Mouse (Mus musculus) intestine, postnatal 0 days (tissue): ENCODE data around the gene Tbx5. TPM values are rescaled to one million over a fixed set of nuclear protein-coding genes. Genes with fewer than 3 reads are reported as not detected.

Experiments
- ATAC-seq: fragments of 200-750 bp; cut with Nextera tagmentation; 2 replicates; pipeline ENCODE4 v1.8.0; 2017; ENCODE audit warnings: mild to moderate bottlenecking, moderate TSS enrichment, moderate library complexity
- H3K27ac ChIP-seq: fragments of 300-500 bp; sonication (generic); 2 replicates; pipeline ENCODE4 v1.5.1; 2014; ENCODE audit warnings: mild to moderate bottlenecking, low read depth, low read length, moderate library complexity
- H3K27me3 ChIP-seq: fragments of 300-500 bp; sonication (generic); replicated peaks from 2 replicates; pipeline ENCODE4 v1.6.1; 2014; ENCODE audit warnings: low read length, mixed read lengths; ENCODE audit not compliant: control insufficient read depth, insufficient read depth
- H3K36me3 ChIP-seq: fragments of 300-500 bp; sonication (generic); 2 replicates; pipeline ENCODE4 v1.6.1; 2014; ENCODE audit warnings: mild to moderate bottlenecking, moderate library complexity; ENCODE audit not compliant: control insufficient read depth, insufficient read depth
- H3K4me1 ChIP-seq: fragments of 300-500 bp; sonication (generic); replicated peaks from 2 replicates; pipeline ENCODE4 v1.6.1; 2014; ENCODE audit warnings: antibody characterized with exemption, low read length, mixed read lengths; ENCODE audit not compliant: control insufficient read depth, insufficient read depth
- H3K4me2 ChIP-seq: fragments of 300-500 bp; sonication (generic); replicated peaks from 2 replicates; pipeline ENCODE4 v1.6.1; 2014; ENCODE audit warnings: low read depth, mild to moderate bottlenecking, moderate library complexity
- H3K4me3 ChIP-seq: fragments of 300-500 bp; sonication (generic); 2 replicates; pipeline ENCODE4 v1.5.1; 2014; ENCODE audit warnings: low read depth, low read length
- H3K9ac ChIP-seq: fragments of 300-500 bp; sonication (generic); 2 replicates; pipeline ENCODE4 v1.6.1; 2014; ENCODE audit warnings: mild to moderate bottlenecking, low read depth, low read length
- H3K9me3 ChIP-seq: fragments of 300-500 bp; sonication (generic); 2 replicates; pipeline ENCODE4 v1.6.1; 2016; ENCODE audit warnings: mixed run types; ENCODE audit not compliant: control insufficient read depth
- CTCF ChIP-seq: sonication (generic); IDR thresholded peaks from 2 replicates; pipeline ENCODE4 v1.5.1; 2016; ENCODE audit warnings: low read depth, mild to moderate bottlenecking, control low read depth, antibody characterized with exemption, moderate library complexity
- WGBS: fragments of 180-500 bp; shearing (Covaris S2); extraction: QIAGEN DNeasy Blood & Tissue Kit; methylation state at CpG from one replicate; pipeline ENCODE4 v1.1.7; 2014; 5-methylcytosine and 5-hydroxymethylcytosine counted together
- polyA plus RNA-seq: library from polyadenylated mRNA; unstranded; fragments of >200 nt; fragmentation: Nextera tagmentation; extraction: Ambion mirVana; gene quantifications from 2 replicates; pipeline ENCODE4 v1.2.1, GENCODE M21; 2015

Gene Tbx5
- polyA plus RNA-seq, 1 experiment from 2014 or later: not detected

DNA sequence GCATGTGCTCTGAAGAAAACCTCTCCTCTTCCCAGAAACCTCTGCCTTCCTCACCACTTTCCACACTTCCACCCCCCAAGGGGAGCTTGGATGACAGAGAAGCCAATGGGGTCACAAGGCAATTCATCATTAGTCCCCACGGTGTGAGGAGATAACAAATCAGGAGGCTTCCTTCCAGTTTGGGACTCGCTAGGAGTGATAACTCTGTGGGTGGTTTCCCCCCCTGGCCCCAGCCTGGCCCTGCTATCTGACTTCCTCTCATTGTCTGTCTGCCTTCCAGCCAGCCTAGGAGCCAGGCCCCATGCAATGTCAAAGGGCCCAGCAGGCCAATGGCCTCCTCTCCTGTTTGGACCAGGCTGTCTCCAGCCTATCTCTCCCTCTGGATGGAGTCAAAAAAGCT is 43.0 kb downstream of the Tbx5 start:
- Histone ChIP-seq H3K4me1 (no peaks in the 10 kb centered on the region), H3K4me2 (no peak overlapping the region), H3K27me3 (no peaks in the 10 kb centered on the region), H3K27ac (no peak overlapping the region), H3K4me3 (no peak overlapping the region), H3K36me3 (no peaks in the 10 kb centered on the region), H3K9ac (no peak overlapping the region), H3K9me3 (no peaks in the 10 kb centered on the region)
- TF ChIP-seq CTCF: no peak
- 18% methylated on average over 2 of the region's 2 CpGs for WGBS
- ATAC-seq: no peak

DNA sequence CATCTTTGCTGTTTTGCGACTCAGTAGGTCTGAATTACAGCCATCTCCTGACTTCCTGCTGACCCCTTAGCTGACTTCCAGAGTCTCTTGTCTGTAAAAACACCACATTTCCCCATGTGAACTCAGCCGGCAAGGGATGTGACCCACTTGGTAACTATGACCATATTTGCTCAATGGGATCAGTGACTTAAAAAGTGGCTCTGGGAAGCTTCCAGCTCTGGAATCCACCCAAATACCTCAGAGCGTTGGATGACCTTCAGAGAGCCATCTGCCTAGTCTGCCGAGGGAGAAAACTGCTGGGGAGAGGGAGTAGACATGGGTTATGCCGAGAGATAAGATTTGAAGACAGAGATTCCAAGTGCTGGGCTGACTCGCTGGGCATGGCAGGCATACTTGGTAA is 44.7 kb downstream of the Tbx5 start:
- ATAC-seq: no peak
- H3K27me3 ChIP-seq: no peaks in the 10 kb centered on the region
- H3K4me3 ChIP-seq: no peak overlapping the region
- no peaks in the 10 kb centered on the region for H3K4me1 ChIP-seq
- no peak overlapping the region for H3K9ac ChIP-seq
- no peak overlapping the region for H3K27ac ChIP-seq
- no peak for TF ChIP-seq CTCF
- WGBS: 56% methylated on average over 6 of the region's 6 CpGs
- no peak overlapping the region for H3K4me2 ChIP-seq
- H3K9me3 ChIP-seq: no peaks in the 10 kb centered on the region
- no peaks in the 10 kb centered on the region for H3K36me3 ChIP-seq

DNA sequence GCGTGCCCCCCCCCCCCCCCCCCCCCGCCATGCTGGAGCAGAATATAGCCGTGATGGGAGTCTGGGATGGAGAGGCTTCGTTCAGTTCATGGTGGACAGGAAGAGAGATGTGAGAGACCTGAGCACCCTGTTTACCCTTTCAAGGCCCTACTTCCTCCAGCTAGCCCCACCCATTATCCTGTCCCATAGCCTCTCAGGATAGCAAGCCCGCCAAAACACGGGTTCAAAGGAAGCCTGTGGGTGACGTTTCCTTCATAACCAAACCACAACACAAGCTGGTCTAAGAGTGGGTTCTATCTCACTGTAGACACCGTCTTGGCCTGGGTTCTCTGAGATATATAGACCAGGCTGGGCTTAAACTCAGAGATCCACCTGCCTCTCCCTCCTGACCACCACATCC is 53.1 kb downstream of the Tbx5 start:
- Histone ChIP-seq H3K9me3 (no peaks in the 10 kb centered on the region), H3K36me3 (no peaks in the 10 kb centered on the region), H3K27ac (no peak overlapping the region), H3K4me2 (no peak overlapping the region), H3K4me1 (no peaks in the 10 kb centered on the region), H3K27me3 (no peaks in the 10 kb centered on the region), H3K4me3 (no peak overlapping the region), H3K9ac (no peak overlapping the region)
- no peak for ATAC-seq
- TF ChIP-seq CTCF: no peak
- WGBS: 77% methylated on average over 7 of the region's 8 CpGs

DNA sequence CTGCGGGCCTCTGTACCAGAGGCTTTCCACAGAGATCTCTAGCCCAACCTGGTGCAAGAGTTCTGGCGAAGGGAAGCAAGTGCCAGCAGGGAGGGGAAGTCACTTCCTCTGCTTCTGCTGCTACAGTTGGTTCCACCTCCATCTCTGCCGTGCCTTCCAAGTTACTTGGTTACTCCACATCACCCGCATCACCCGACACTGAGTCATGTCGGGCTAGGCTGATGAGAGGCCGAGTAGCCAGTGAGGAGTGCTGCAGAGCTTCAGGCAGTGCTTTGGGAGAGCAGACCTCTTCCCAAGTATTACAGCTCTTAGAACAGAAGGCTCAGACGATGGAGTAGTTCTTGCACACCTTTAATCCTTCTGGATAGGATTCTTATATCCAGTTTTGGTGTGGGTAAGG is 54.9 kb downstream of the Tbx5 start:
- Histone ChIP-seq H3K4me1 (no peaks in the 10 kb centered on the region), H3K27me3 (no peaks in the 10 kb centered on the region), H3K4me2 (no peak overlapping the region), H3K9ac (no peak overlapping the region), H3K9me3 (no peaks in the 10 kb centered on the region), H3K4me3 (no peak overlapping the region), H3K27ac (no peak overlapping the region), H3K36me3 (no peaks in the 10 kb centered on the region)
- WGBS: 76% methylated on average over 8 of the region's 8 CpGs
- no peak for TF ChIP-seq CTCF
- no peak for ATAC-seq

DNA sequence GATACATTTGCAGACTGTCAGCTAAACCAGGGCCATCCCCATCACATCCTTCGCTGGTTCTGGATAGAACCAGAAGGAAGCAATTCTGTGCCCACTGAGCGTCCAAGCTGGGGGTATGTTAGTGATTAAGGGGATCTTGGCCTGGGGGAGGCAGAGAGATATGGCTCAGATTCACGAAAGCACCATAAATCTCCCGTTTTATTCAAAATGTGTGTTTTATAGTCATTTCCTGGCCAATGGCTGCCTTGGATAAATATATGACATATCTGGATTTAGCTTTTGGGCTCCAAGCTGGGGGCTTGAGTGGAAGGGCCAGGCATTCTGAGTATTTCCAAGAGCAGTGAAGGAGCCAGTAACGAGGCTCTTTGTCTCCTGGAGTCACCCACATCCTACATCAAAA is 59.5 kb downstream of the Tbx5 start:
- Histone ChIP-seq H3K27me3 (no peaks in the 10 kb centered on the region), H3K9ac (no peak overlapping the region), H3K4me2 (no peak overlapping the region), H3K9me3 (no peaks in the 10 kb centered on the region), H3K4me3 (no peak overlapping the region), H3K36me3 (no peaks in the 10 kb centered on the region), H3K4me1 (no peaks in the 10 kb centered on the region), H3K27ac (no peak overlapping the region)
- TF ChIP-seq CTCF: no peak
- WGBS: 66% methylated on average over 5 of the region's 5 CpGs
- ATAC-seq: no peak

DNA sequence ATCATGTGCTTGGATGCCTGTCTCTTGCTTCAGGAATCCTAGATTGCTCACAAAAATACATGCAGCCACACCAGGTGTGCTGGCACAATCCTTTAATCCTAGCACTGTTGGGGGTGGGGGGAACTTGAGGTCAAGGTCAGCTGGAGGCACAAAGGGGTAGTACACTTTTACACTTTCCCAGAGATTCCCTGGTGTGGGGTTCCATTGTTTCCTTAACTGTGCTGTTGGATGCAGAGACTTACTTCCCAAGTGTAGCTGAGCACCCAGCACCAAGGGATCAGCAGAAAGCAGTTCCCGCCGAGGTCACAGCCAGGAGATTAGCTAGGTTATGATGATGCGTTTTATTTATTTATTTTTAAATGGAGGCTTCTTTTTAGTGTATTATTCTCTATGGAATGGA is 60.6 kb downstream of the Tbx5 start:
- Histone ChIP-seq H3K4me1 (no peaks in the 10 kb centered on the region), H3K36me3 (no peaks in the 10 kb centered on the region), H3K9ac (no peak overlapping the region), H3K4me2 (no peak overlapping the region), H3K9me3 (no peaks in the 10 kb centered on the region), H3K27ac (no peak overlapping the region), H3K27me3 (no peaks in the 10 kb centered on the region), H3K4me3 (no peak overlapping the region)
- no peak for ATAC-seq
- 69% methylated on average over 3 of the region's 3 CpGs for WGBS
- no peak for TF ChIP-seq CTCF

DNA sequence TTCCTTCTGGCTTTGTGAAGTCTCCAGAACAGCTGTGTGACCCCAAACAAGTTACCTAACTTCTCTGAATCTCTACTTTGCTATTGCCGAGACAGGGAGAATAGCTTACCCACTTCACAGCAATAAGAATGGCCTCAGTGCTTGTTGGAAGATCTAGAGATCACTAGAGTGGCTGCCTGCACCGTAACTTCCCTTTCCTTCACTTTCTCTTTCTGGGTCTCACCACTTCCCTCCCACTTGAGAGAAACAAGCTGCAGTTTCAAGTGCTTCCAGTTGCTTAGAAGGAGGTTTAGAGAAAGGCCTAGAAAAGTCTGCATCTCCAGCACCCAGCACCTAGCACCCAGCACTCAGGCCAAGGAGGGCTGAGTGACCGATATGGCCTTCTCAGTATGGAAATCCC is 64.1 kb downstream of the Tbx5 start:
- Histone ChIP-seq H3K4me3 (no peak overlapping the region), H3K36me3 (no peaks in the 10 kb centered on the region), H3K9me3 (no peaks in the 10 kb centered on the region), H3K27ac (no peak overlapping the region), H3K4me2 (no peak overlapping the region), H3K4me1 (no peaks in the 10 kb centered on the region), H3K9ac (no peak overlapping the region), H3K27me3 (no peaks in the 10 kb centered on the region)
- no peak for TF ChIP-seq CTCF
- no peak for ATAC-seq
- 49% methylated on average over 3 of the region's 3 CpGs for WGBS
